Mouse (Mus musculus) bone marrow, adult 2 months (tissue): ENCODE measurements around the gene Stard9. TPM values are rescaled to one million over a fixed set of nuclear protein-coding genes. Genes with fewer than 3 reads are reported as not detected.

Source experiments
- H3K27ac ChIP-seq: fragments of 200-500 bp; 2 replicates; pipeline ENCODE4 v1.5.1; 2012; ENCODE audit warnings: low read depth, mild to moderate bottlenecking, control low read depth, inconsistent platforms, low read length; ENCODE audit not compliant: control insufficient read depth, poor library complexity, insufficient read depth
- H3K4me1 ChIP-seq: fragments of 200-500 bp; 2 replicates; pipeline ENCODE4 v1.6.1; 2011; ENCODE audit warnings: low read length; ENCODE audit not compliant: control insufficient read depth, insufficient read depth
- H3K4me3 ChIP-seq: fragments of 200-500 bp; replicated peaks from 2 replicates; pipeline ENCODE3; 2011; ENCODE audit warnings: mild to moderate bottlenecking, low read depth, low read length, control low read depth; ENCODE audit not compliant: control insufficient read depth
- CTCF ChIP-seq: fragments of 200-500 bp; IDR thresholded peaks from 2 replicates; pipeline ENCODE4 v1.5.1; 2011; ENCODE audit warnings: low read length, control low read depth; ENCODE audit not compliant: control insufficient read depth, insufficient read depth
- POLR2A ChIP-seq: fragments of 200-500 bp; IDR thresholded peaks from 2 replicates; pipeline ENCODE4 v1.6.1; 2011; ENCODE audit warnings: low read depth, mild to moderate bottlenecking, control low read depth, low read length, borderline replicate concordance; ENCODE audit not compliant: control insufficient read depth
- WGBS: fragments of 180-500 bp; shearing (Covaris S2); methylation state at CpG from one replicate; pipeline ENCODE4 v1.1.7; 2018; 5-methylcytosine and 5-hydroxymethylcytosine counted together
- polyA plus RNA-seq: library from polyadenylated mRNA; stranded (reverse); fragments of >200 nt; gene quantifications from 2 replicates; pipeline ENCODE4 v1.2.4, GENCODE M21; 2011; ENCODE audit warnings: low replicate concordance; ENCODE audit not compliant: missing spikeins, insufficient read depth, insufficient read length

Gene Stard9
- polyA plus RNA-seq, 1 experiment, result 3.6 TPM

DNA sequence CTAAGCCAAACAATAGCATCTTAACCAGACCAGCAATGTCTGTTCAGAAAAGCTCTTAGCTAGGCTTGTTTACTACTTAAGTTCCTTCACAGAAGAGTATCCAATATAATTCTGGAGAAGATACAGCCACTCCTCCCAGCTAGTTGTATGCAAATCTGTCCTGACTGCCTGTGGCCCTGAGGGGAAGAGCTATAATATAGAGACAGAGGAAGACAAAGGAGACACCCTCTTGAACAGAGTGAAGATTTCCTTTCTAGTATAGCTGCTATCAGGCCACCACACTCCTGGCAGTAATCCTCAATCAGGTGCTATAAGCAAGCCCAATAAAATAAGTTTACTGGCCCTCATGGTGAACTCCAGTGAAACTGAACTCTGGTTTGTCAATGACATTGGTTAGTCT lies 133.0 kb downstream of the Stard9 start:
- TF ChIP-seq CTCF (no peak), POLR2A (no peak)
- Histone ChIP-seq H3K27ac (no peak overlapping the region), H3K4me3 (no peak overlapping the region), H3K4me1 (no peaks in the 10 kb centered on the region)

DNA sequence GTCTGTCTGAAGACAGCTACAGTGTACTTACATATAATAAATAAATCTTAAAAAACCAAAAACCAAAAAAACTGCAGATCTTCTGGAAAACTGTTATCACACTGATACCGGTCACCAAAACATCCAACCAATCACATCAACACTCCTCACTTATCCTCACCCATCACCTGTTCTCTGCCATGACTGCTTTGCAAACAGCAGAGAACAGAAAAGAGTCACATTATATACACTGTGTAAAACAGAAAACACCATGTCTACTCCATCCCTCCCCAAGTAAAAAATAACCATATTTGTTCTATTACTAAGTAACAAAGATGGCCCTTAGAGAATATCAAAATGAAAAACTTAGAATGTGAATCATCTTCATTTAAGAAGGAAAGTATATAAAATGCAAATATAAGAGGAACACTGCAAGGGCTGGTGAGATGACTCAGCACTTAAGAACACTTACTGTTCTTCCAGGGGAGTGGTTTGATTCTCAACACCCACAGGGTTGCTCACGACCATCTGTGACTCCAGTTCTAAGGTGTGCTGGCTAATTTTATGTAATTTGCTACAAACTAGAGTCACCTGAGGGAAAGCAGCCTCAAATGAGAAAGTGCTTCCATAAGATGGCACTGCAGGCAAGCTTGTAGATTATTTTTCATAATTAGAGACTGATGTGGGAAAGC lies 141.5 kb downstream of the Stard9 start:
- H3K27ac ChIP-seq, result no peak overlapping the region
- WGBS, result 70% methylated on average over 2 of the region's 2 CpGs
- no peak overlapping the region for H3K4me3 ChIP-seq
- no peaks in the 10 kb centered on the region for H3K4me1 ChIP-seq
- TF ChIP-seq CTCF (no peak), POLR2A (no peak)

Other genes starting within 250 kb of the Stard9 start
- gene Ganc, start 225.2 kb upstream of the Stard9 start, polyA plus RNA-seq, result 5.3 and 8.0 TPM in 2 replicates
- gene Tmem87a, start 225.0 kb upstream of the Stard9 start, polyA plus RNA-seq, result 19.3 and 36.3 TPM in 2 replicates
- 6.5 and 10.7 TPM in 2 replicates for gene Capn3, start 173.1 kb upstream of the Stard9 start, polyA plus RNA-seq
- 19.1 and 27.3 TPM in 2 replicates for gene Zfp106, start 65.3 kb upstream of the Stard9 start, polyA plus RNA-seq
- 21.6 and 44.5 TPM in 2 replicates for gene Snap23, start 61.5 kb upstream of the Stard9 start, polyA plus RNA-seq
- 3.7 and 6.8 TPM in 2 replicates for gene Haus2, start 19.7 kb upstream of the Stard9 start, polyA plus RNA-seq
- 7.5 and 10.3 TPM in 2 replicates for gene Lrrc57, start 19.6 kb upstream of the Stard9 start, polyA plus RNA-seq
- gene Cdan1, start 221.0 kb downstream of the Stard9 start, polyA plus RNA-seq, result 17.6 and 25.6 TPM in 2 replicates
- gene Ttbk2, start 221.5 kb downstream of the Stard9 start, polyA plus RNA-seq, result 0.66 and 0.67 TPM in 2 replicates